Mouse (Mus musculus) ES-E14 (cell line): Measurements from ENCODE around the gene Fth1. TPM values are rescaled to one million over a fixed set of nuclear protein-coding genes. Genes with fewer than 3 reads are reported as not detected.

Experiments used
- DNase-seq: peaks from one replicate; pipeline ENCODE4 v3.0.0-alpha.2; 2013; ENCODE audit warnings: low read depth, low spot score
- H3K27ac ChIP-seq: 2 replicates; pipeline ENCODE4 v1.5.1; 2012; ENCODE audit warnings: low read depth, mild to moderate bottlenecking, low read length, moderate library complexity, mixed read lengths; ENCODE audit not compliant: poor library complexity, insufficient read depth, severe bottlenecking
- H3K36me3 ChIP-seq: 2 replicates; pipeline ENCODE4 v1.6.1; 2012; ENCODE audit warnings: mild to moderate bottlenecking, low read length, moderate library complexity, mixed read lengths; ENCODE audit not compliant: control insufficient read depth, poor library complexity, insufficient read depth, severe bottlenecking
- H3K4me1 ChIP-seq, 2 experiments: fragments of 150-350 bp in 1 of 2; sonication (generic) in 1 of 2; 2 replicates each; pipeline ENCODE4 v1.6.1; 2012; ENCODE audit warnings: low read length in 2 of 2, mild to moderate bottlenecking in 1 of 2, mixed read lengths in 1 of 2; ENCODE audit not compliant: control insufficient read depth in 2 of 2, insufficient read depth in 2 of 2, poor library complexity in 1 of 2
- H3K4me3 ChIP-seq, 2 experiments: fragments of 150-350 bp in 1 of 2; sonication (generic) in 1 of 2; 2 replicates each; pipeline ENCODE4 v1.5.1; 2012; ENCODE audit warnings: low read length in 2 of 2, low read depth in 1 of 2, mild to moderate bottlenecking in 1 of 2, mixed read lengths in 1 of 2; ENCODE audit not compliant: insufficient read depth in 1 of 2, poor library complexity in 1 of 2, severe bottlenecking in 1 of 2
- H3K9ac ChIP-seq: 2 replicates; pipeline ENCODE4 v1.6.1; 2012; ENCODE audit warnings: low read depth, mild to moderate bottlenecking, low read length, mixed read lengths; ENCODE audit not compliant: poor library complexity, insufficient read depth, severe bottlenecking
- H3K9me3 ChIP-seq: fragments of 150-350 bp; sonication (generic); 2 replicates; pipeline ENCODE4 v1.6.1; 2012; ENCODE audit warnings: low read depth, mild to moderate bottlenecking, low read length; ENCODE audit not compliant: control insufficient read depth, insufficient read depth
- CHD2 ChIP-seq: IDR thresholded peaks from 2 replicates; pipeline ENCODE4 v1.6.1; 2014; ENCODE audit warnings: mild to moderate bottlenecking, low read depth, low read length, inconsistent platforms
- HCFC1 ChIP-seq: IDR thresholded peaks from 2 replicates; pipeline ENCODE4 v1.6.1; 2012; ENCODE audit warnings: low read length, inconsistent platforms, borderline replicate concordance; ENCODE audit not compliant: insufficient read depth
- MAFK ChIP-seq: IDR thresholded peaks from 2 replicates; pipeline ENCODE4 v1.6.1; 2014; ENCODE audit warnings: mild to moderate bottlenecking, low read depth, low read length, inconsistent platforms; ENCODE audit not compliant: insufficient read depth
- ZC3H11A ChIP-seq: IDR thresholded peaks from 2 replicates; pipeline ENCODE4 v1.6.1; 2012; ENCODE audit warnings: low read depth, mild to moderate bottlenecking, inconsistent platforms, low read length, borderline replicate concordance
- ZNF384 ChIP-seq: IDR thresholded peaks from 2 replicates; pipeline ENCODE4 v1.6.1; 2012; ENCODE audit warnings: low read depth, low read length, inconsistent platforms
- in situ Hi-C, 2 experiments: fragments of 600-800 bp; cut with MboI; formaldehyde crosslinking; loops; one replicate each; pipeline ENCODE4 v1.15.1; 2025; ENCODE audit warnings: low sequenced_read_pairs in 2 of 2, inconsistent platforms in 1 of 2; ENCODE audit not compliant: unreplicated experiment in 2 of 2
- total RNA-seq: library from RNA; depleted of rRNA; stranded (reverse); fragments of 300-350 nt; gene quantifications from 2 replicates; pipeline ENCODE4 v1.2.3, GENCODE M21; 2012

Gene Fth1
- total RNA-seq, 1 experiment = 478 TPM

GRCm38 (mm10) chr19:10021981-10022380 is 41.6 kb downstream of the Fth1 start:
- TF ChIP-seq ZNF384 (no peak), CHD2 (no peak), MAFK (no peak), ZC3H11A (no peak), HCFC1 (no peak)
- Histone ChIP-seq H3K4me1 (peaks cover 2 to 9% of the 10 kb centered on the region in 2 experiments; a peak in 3 of 4 replicates), H3K4me3 (no peak overlapping the region), H3K27ac (no peak overlapping the region), H3K9ac (no peak overlapping the region), H3K9me3 (no peaks in the 10 kb centered on the region), H3K36me3 (no peaks in the 10 kb centered on the region)
- DNase-seq = no peak
- in situ Hi-C loops = no loop called here

GRCm38 (mm10) chr19:10022414-10023303 is 42.3 kb downstream of the Fth1 start:
- Histone ChIP-seq H3K9me3 (no peaks in the 10 kb centered on the region), H3K9ac (no peak overlapping the region), H3K4me1 (peaks cover 0 to 7% of the 10 kb centered on the region in 2 experiments; a peak in 2 of 4 replicates), H3K27ac (no peak overlapping the region), H3K4me3 (no peak overlapping the region), H3K36me3 (no peaks in the 10 kb centered on the region)
- in situ Hi-C loops = no loop called here
- TF ChIP-seq MAFK (no peak), ZNF384 (no peak)
- DNase-seq = no peak

DNA sequence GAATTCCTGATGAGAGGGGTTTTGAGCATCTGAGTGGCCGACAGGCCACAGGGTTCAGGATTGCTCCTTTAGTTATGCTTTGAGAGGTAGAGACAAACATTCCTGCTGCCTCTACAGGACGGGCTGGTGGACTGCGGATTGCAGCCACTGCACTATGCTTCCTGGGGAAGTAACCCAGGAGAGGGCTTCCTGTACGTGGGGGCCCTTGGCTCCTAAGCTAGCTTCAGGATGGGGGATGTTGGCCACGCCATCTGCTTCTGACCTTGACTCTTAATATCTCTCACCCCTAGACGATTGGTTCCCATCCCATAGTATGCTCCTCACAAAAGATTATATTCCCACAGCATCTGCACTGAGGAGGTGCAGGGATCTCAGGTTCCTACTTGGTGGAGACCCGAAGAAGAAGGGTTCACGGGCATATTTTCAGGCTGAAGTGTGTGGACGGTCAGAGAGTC is 42.9 kb downstream of the Fth1 start:
- no peak overlapping the region for H3K9ac ChIP-seq
- H3K9me3 ChIP-seq = no peaks in the 10 kb centered on the region
- no peak overlapping the region for H3K27ac ChIP-seq
- no peak for DNase-seq
- H3K4me1 ChIP-seq = peaks cover 0 to 4% of the 10 kb centered on the region in 2 experiments; a peak in 1 of 4 replicates
- no peak overlapping the region for H3K4me3 ChIP-seq
- in situ Hi-C loops = no loop called here
- no peak for TF ChIP-seq ZC3H11A
- TF ChIP-seq MAFK = no peak
- TF ChIP-seq CHD2 = no peak
- TF ChIP-seq HCFC1 = no peak
- TF ChIP-seq ZNF384 = no peak
- 0 out of 2 replicates have a peak, but pooled peaks cover 2% of the 10 kb centered on the region for H3K36me3 ChIP-seq

- Histone ChIP-seq H3K9ac (no peak overlapping the region), H3K4me1 (no peaks in the 10 kb centered on the region; a peak in 1 of 4 replicates), H3K27ac (no peak overlapping the region), H3K4me3 (no peak overlapping the region), H3K9me3 (no peaks in the 10 kb centered on the region), H3K36me3 (0 out of 2 replicates have a peak, but pooled peaks cover 2% of the 10 kb centered on the region)
- no peak for TF ChIP-seq ZNF384
- TF ChIP-seq MAFK = peak; percentile 95
- in situ Hi-C loops = no loop called here
- no peak for DNase-seq
These were observed 44.9 kb downstream of the Fth1 start for GRCm38 (mm10) chr19:10025169-10025875.
